Mouse (Mus musculus) layer of hippocampus, adult 18-20 months (tissue): Measurements from ENCODE around the gene 4931422A03Rik. TPM values are rescaled to one million over a fixed set of nuclear protein-coding genes. Genes with fewer than 3 reads are reported as not detected.
A peak's percentile ranks its signal among the peaks of the same experiment; 100 is the strongest.
"Not testable (repeated sequence)": the region's sequence is repeated elsewhere in the genome, so short reads cannot be mapped to it uniquely, and the experiment has no call there.

ENCODE experiments used
- DNase-seq, 2 experiments: peaks; one replicate each; pipeline ENCODE4 v3.0.0; 2022; ENCODE audit warnings: low spot score in 2 of 2
- long read RNA-seq: library from polyadenylated mRNA; stranded (forward); transcript quantifications from one replicate; pipeline ENCODE4 v2.0.0, GENCODE M21; 2021
- total RNA-seq, 2 experiments: library from RNA; stranded (reverse); gene quantifications; 2 replicates each; pipeline ENCODE4 v1.2.3; 2021

4931422A03Rik gene
- total RNA-seq: not detected
- long read RNA-seq: 0 reads

GRCm38 (mm10) chr2:104028139-104028723, at the start of gene 4931422A03Rik:
4931422A03Rik (minus strand) TSS chr2:104028361.
- DNase-seq: no peak

DNA sequence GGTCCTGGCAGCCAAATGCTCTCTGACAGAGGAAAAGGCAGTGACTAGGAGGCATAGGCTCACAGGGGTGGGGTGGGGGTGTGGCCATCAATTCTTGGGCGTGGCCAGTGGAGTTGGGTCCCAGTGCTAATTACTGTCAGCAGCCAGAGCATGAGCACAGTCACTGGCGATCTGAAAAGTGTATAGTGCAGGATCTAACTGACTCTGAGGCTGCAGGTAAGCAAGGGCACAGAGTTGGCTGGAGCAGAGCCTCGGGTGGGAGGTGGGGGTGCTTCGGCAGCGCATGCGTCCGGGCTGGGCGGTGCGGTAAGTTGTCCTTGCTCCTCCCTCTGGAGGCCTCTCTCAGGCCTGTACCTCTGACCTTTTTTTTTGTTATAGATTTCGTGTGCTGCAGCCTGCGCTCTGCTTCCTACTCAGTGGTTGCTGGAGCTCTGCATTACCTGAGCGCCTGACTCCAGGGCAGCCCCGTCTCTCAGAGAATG, 41.6 kb upstream of the 4931422A03Rik start, which contains the start of gene Cd59b:
Gene Cd59b, plus strand, starts transcription at position 146 of the 482 bp plus-strand sequence.
- peak in 1 of 2 experiments; percentile 20 for DNase-seq

DNA sequence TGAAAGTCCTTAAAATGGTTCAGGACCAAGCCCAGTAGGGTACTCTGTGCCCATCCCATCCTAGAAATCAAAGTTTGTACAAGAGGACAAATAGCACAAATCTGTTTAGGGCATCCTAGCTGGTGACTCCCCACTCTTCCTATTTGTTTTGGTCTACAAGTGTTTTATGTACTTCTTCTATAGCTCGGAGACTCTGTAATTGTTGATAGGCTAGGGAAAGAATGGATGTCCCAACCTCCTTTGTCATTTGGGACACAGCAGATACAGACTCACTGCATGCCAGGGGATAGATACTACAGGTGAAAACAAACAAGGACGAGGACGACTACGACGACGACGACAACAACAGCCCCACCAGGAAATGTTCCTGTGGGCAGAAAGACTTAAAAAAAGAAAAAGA, 40.3 kb upstream of the 4931422A03Rik start, which contains the start of gene Gm10799:
Gene Gm10799, minus strand, starts transcription at position 101 of the 400 bp plus-strand sequence.
- not testable (repeated sequence) for DNase-seq

- DNase-seq: not testable (repeated sequence)
Observed at GRCm38 (mm10) chr2:104065526-104065925, 37.4 kb upstream of the 4931422A03Rik start, which contains the start of gene Gm10912. Gm10912 (plus strand) TSS chr2:104065826.

GRCm38 (mm10) chr2:104064152-104064551, 36.0 kb upstream of the 4931422A03Rik start:
- DNase-seq: no peak

DNA sequence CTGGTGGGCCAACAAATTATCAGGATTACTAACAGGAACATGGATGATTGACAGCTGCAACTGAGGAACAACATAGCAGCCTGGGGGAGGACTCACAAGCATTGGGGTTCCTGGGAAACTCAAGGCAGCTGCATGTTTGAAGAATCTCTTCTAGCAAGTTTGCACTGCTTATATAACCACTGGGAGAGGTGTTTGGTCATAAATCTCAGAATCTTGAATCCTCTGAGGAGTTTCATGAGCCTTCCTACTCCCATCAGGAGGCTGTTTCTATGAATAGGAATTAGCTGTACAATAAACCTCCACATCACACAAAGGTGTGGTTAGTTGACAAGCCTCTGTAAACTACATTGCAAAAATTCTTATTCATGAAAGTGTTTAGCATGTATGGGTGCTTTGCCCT, 34.5 kb upstream of the 4931422A03Rik start:
- no peak for DNase-seq

- DNase-seq: no peak
Observed at GRCm38 (mm10) chr2:104060996-104061395, 32.8 kb upstream of the 4931422A03Rik start.

GRCm38 (mm10) chr2:104059786-104060185, 31.6 kb upstream of the 4931422A03Rik start:
- DNase-seq: no peak

DNA sequence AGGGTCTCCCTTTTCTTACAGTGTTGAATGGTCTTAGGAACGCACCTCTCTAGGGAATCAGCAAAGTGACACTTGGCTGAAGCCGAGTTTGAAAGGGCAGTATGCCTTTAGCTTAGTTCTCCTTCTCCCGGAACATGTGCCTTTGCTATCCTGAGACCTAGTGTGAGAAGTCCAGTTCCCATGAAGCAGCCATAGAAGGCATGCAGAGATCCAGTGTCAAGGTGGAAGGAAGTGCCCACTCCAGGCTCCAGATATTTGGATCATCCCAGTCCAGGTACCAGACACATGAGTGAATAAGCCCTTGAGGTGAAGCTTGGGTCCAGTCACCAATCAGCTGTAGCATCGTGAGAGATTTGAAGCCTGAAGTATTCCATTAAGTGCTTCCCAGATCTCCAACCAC, 30.8 kb upstream of the 4931422A03Rik start:
- DNase-seq: no peak

GRCm38 (mm10) chr2:104058381-104058780, 30.2 kb upstream of the 4931422A03Rik start:
- DNase-seq: no peak

DNA sequence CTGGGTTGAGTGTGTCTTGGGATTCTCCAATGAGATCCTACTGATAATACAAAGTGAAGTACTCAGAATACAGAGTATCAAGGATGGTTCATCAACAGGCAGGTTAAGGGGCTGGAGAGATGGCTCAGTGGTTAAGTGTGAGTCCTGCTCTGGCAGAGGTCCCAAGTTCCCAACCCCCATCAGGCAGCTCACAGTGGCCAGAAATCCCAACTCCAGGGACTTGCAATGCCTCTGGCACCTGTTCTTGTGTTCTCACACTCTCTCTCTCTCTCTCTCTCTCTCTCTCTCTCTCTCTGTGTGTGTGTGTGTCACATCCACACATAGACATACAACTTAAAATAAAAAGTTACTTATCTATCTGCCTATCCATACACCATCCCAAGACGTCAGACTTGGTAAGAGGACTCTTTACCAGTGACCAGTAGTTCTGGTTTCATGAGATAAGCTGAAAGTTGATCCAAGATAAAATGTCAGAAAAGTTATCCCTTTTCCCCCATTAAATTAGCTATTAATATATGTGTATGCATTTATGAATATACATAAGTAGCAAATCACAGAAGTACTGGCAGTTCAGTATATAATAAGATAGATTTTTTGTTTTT, 16.4 kb upstream of the 4931422A03Rik start:
- no peak for DNase-seq

DNA sequence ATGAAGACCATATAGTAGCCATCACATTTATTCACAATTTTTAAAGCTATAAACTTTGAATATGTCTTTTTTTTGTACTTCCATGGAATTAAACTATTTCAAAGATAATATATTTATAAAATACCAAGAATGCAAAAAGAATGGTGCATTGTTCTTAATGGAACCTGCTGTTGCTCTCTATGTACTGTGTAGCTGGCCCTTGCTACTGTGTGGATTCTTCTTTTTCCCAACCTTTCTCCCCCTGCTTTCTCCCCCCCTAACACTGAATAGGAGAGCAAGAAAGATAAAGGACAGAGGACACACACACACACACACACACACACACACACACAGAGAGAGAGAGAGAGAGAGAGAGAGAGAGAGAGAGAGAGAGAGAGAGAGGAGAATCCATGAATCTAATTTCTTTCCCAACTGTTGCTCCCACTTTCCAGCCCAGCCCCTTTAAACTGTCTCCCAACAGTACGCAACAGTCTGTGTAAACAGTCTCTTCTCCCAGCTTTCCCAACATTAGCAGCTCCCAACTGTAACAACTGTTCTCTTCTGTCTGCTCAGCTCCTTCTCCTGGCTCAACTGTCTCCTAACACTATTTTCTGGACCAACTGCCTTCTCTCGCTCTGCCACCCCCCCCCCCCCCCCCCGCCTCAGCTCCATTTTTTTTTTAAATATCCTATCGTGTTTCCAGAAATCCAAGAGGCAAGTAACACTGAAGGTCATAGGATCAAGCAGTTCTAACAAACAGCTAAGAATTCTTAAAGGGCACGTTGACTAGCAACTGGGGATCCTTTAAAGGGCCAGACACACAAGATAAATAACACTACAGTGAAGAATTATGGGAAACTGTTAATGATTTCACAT, 15.7 kb upstream of the 4931422A03Rik start:
- DNase-seq: no peak

GRCm38 (mm10) chr2:104042766-104043165, 14.6 kb upstream of the 4931422A03Rik start:
- no peak for DNase-seq

DNA sequence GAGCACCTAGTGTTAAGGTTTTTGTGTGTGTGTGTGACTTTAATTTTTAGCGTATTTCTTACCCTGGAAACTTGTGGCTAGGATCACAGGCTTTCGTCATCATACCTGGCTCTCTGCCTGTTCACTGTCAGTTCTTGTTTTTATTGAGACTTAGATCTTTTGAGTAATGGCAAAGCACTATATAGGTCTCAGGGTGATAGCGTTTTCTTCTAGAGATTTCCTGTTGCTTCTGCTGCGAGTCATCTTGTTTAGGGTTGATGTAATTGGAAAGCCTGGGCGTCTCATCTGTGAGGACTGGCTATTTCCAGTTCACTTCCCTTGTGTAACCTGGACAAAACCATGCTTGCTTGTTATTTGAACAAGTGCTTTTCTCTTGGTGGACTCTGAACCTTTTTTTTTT, 13.5 kb upstream of the 4931422A03Rik start:
- no peak for DNase-seq

DNA sequence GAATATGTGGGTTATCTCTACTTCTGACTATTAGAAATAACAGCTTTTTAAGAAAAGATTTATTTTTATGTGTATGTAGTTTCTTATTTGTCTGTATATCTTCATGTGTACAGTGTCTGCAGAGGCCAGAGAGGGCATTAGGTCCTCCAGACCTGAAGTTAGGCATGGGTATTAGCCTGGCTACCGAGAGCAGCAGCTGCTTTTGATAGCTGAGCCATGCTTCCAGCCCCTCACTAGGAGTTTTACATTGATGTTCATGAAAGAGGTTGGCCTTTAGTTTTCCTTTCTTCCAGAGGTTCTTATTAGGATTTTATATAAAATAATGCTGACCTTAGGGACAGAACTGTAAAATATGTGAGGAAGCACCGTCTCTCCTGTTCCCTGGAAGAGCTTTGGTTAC, 10.1 kb upstream of the 4931422A03Rik start:
- no peak for DNase-seq

DNA sequence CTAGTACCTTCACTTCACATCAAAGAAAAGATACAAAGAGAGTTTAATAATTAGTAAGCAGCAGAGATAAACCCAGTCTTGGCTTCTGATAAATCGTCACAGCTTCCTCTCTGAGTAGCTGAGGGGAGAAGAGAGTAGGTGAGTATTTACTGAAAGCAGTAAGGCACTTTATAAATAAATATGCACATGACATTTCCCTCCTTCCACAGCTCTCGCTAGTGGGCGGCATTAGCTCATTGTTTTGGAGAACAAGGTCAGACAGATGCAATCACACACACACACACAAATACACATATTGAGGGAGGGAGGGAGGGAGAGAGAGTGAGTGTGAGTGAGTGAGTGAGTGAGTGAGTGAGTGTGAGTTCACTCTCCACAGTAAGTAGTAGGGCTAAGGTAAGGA, 8.2 kb upstream of the 4931422A03Rik start:
- DNase-seq: no peak

- DNase-seq: no peak
Observed at GRCm38 (mm10) chr2:104035595-104035994, 7.4 kb upstream of the 4931422A03Rik start.

DNA sequence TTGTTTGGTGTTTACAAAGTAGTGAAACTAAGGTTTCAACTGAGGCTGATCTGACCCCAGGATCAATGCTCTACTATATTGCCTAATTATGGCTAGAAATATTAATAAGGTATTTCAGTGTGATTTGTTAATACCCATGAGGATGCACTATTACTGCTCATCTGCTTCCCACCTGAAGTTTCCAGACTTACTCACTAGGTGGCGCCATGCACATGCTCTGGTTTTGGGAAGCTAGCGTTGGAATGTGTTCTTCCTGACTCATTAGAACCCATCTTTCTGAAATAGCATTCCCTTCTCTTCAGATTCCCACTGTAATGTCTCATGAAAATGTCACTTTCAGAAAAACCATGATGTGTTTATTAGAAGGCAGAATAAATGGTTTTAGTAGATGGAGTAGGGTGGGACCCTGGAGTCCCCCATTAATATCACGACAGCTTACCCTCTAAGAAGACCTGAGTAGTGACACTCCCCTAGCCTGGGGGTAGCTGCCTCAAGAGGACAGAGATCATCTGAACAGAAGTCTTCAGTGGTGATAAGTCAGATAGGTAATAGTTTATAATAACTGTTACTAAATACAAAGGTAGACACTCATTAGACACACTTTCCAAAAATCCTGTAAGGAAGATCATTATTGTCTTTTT, 6.8 kb upstream of the 4931422A03Rik start:
- DNase-seq: peak; percentile 64 to 86

DNA sequence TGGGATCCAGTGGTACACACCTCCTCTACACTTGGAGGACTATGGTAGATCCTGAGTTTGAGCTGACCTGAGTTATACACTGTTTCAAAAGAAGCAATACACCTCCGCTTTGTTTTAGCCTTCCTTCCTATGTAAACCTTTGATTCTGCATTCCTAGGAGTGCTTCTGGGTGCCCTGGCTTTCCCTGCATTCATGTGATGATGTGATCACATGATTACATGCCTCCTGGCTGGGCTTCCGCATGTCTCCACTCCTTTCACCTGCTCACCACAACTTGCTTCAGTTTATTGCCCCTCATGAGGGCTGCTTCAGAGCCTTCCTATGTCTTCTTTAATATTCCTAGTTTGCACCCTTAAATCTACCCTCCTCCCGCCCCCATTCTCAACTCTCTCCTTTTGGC, 3.9 kb upstream of the 4931422A03Rik start:
- no peak for DNase-seq

- no peak for DNase-seq
Observed at GRCm38 (mm10) chr2:104030381-104030780, 2.2 kb upstream of the 4931422A03Rik start.

DNA sequence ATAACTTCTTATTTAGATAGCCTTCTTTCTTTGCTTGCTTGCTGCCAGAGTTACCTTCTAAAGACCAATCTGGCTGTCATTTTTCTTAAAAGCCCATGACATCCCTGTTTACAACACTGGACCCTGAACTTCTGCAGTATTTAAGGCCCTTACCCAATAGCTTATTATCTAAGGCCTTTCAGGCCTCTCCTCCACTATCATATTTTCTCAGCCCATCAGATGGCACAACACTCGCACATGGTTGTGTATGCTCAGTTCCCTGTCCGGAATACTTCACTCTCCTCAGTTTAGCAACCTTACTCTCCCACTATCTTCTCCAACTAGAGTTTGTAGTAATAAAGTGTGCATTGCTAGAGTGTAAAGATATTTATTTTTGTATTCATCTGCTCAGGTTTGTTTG, 913 bp upstream of the 4931422A03Rik start:
- no peak for DNase-seq
